Mouse (Mus musculus): Measurements from ENCODE around the gene Cyp4x1.
A peak's percentile ranks its signal among the peaks of the same experiment; 100 is the strongest.
"Not testable (repeated sequence)": the region's sequence is repeated elsewhere in the genome, so short reads cannot be mapped to it uniquely, and the experiment has no call there.

Gene Cyp4x1

GRCm38 (mm10) chr4:115133621-115134295 lies at the start of gene Cyp4x1:
Gene Cyp4x1, minus strand, starts transcription at chr4:115134281.
- DNase-seq: no peak

GRCm38 (mm10) chr4:115176201-115176600 lies 42.1 kb upstream of the Cyp4x1 start:
- not testable (repeated sequence) for DNase-seq

- DNase-seq: no peak
Observed at GRCm38 (mm10) chr4:115174694-115175353, 40.7 kb upstream of the Cyp4x1 start.

DNA sequence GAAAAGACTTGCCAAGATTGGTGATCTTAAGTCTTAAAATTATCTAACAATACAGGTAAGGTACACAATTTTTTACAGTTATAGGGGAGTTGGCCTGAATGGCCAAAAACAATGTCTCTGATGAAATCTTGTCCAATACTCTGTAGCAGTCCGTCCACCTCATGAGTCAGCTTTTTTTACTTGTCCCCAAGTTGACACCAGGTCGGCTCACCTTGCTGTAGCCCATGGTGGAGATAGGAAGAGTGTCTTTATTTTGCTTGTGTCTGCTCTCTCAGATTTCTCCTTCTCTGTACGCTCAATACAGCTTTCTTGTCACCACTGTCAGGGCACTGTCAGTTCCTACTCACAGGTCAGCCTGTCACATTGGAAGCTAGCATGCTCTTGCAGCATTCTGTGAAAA lies 24.9 kb upstream of the Cyp4x1 start:
- not testable (repeated sequence) for DNase-seq

DNA sequence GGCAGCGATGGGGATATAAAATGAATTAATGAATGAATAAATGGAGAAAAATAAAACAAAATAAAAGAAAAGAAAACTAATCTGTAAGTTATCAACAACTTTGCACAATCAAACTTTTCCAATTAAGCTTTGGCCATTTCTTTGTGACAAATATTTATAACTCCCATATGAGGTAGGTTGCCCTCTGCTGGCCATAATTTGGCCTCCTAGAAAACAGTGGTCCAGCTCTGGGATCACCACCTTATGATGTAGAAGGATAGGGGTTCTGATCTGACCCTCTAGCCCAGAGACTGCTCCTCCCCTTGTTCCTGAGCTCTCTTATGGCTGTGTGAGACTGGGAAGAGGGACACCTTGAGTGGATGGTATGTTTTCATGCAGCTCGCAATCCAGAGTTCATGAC lies 20.6 kb upstream of the Cyp4x1 start:
- DNase-seq: no peak

GRCm38 (mm10) chr4:115134296-115134630 lies 182 bp upstream of the Cyp4x1 start:
- DNase-seq: no peak

- DNase-seq: no peak
Observed at GRCm38 (mm10) chr4:115133085-115133484, 996 bp downstream of the Cyp4x1 start.

DNA sequence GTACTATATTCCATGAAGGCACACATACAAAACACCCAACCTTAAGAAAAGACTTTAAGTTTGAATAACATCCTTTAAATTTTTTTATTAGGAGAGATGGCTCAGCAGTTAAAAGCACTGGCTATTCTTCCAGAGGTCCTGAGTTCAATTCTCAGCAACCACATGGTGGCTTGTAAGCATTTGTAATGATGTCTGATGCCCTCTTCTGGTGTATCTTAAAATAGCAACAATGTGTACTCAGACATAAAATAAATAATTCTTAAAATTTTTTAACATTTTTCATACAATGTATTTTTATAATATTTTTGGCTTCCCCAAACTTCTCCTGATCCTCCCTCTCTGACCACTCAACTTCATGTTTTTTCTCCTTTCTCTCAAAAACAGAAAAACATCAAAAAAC lies 9.4 kb downstream of the Cyp4x1 start:
- DNase-seq: no peak

DNA sequence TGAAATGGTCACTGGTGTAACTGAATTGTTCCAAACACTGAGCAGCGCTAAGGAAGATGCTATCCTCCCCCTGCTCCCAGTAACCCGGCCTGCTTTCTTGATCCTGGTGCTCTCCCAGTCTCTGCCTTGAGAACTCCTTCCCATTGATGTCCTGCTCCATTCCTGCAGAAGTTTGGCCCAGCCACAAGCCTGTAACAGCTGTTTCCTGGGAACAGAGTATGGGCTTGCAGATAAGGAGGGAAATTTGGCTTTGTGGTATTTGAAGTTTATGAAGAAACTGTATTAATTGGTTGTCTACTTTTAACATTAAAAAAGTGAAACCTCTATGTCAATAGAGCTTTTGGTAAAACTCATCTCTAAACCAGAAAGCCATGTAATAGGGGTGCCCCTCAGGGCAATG lies 10.6 kb downstream of the Cyp4x1 start:
- DNase-seq: no peak

- DNase-seq: no peak
Observed at GRCm38 (mm10) chr4:115121608-115122007, 12.5 kb downstream of the Cyp4x1 start.

DNA sequence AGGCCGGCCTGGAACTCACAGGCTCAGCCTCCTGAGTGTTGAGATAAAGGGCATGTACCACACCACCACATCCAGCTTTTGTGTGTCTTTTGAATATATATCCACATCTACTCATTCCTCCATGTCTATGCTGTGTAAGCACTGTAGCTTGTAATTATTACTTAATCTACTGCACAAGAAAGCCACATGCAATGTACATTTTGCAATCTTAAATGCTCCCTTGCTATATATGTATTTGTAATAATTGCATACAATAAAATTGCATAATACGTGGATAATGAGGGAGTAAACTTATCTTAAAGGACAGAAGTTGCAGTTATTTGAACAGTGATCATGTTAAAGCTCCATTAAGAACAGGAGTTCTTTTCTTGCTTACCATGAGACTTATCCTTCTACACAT lies 12.9 kb downstream of the Cyp4x1 start:
- no peak for DNase-seq

DNA sequence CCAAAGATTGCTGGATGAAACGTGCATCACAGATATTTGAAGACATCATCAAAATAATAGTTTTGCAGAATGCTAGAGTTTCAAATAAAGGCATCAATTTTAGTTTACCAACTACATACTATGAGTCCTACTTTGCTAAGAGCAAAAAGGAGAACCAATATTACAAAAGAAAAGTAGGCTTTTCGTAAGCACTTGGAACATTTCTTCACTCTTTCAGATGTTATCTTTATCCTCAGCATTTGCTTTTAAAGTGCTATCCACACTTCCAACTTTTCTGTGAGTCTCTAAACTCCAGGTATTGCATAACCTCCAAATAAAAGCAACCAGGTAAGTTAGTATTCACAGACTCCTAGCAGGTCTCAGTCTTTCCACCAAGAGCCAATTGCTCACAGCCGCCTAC lies 14.4 kb downstream of the Cyp4x1 start:
- DNase-seq: no peak

DNA sequence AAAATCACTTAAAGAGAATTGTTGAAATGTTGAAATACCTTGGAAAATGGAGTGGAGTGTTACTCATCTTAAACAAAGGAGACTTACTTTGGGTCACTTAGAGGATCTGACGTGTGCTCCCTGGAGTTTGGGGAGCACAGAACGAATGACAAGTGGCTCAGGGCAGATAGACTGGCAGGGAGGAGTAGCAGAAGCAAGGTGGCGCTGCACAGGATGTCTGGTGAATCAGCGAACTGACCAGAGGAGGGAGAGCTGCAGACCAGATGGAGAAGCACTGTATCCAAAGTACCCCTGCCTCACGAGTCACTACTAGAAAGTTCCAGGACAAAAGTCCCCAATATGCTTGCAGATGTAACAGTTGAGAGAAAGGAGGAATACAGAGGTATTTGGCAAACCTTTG lies 20.8 kb downstream of the Cyp4x1 start:
- no peak for DNase-seq

DNA sequence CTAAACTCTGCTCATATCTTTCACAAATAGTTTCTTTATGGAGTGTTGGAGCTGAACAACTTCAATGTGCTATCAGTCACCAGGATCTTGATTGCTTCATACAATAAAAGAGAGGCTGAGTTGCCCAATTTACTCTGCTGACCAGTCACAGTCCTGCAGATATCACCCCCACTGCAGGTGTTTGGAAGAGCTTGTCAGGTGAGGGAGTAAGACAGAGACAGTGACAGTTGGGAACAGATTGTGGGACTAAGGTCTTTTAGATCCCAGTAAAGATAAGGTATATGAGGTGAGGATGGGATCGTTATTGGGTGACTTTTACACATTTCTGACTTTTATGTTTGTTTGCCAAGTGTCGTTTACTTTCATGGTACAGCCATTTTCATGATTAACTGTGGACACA lies 22.9 kb downstream of the Cyp4x1 start:
- no peak for DNase-seq

DNA sequence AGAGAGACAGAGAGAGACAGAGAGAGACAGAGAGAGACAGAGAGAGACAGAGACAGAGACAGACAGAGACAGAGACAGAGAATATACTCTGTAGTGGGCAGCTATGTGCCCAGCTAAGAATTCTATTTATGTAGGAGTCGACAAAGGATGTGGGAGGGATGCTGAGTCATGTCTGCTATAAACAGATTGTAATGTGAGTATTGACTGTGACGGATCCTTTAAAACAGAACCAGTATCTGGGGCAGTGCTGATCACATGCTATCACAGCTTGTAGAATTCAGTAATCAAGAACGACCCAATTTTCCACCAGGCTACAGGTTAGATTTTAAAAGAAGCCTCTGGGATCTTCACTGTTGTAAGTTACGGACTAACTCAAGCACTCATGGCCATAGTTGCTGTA lies 30.6 kb downstream of the Cyp4x1 start:
- no peak for DNase-seq

- DNase-seq: peak; percentile 76
Observed at GRCm38 (mm10) chr4:115101682-115102081, 32.4 kb downstream of the Cyp4x1 start.

- DNase-seq: peak; percentile 77
Observed at GRCm38 (mm10) chr4:115097146-115097496, 37.0 kb downstream of the Cyp4x1 start.

GRCm38 (mm10) chr4:115096435-115097145 lies 37.5 kb downstream of the Cyp4x1 start:
- DNase-seq: peak; percentile 68

- peak; percentile 97 for DNase-seq
Observed at GRCm38 (mm10) chr4:115095671-115096434, 38.2 kb downstream of the Cyp4x1 start.

GRCm38 (mm10) chr4:115094056-115094455 lies 40.0 kb downstream of the Cyp4x1 start:
- peak; percentile 53 for DNase-seq

DNA sequence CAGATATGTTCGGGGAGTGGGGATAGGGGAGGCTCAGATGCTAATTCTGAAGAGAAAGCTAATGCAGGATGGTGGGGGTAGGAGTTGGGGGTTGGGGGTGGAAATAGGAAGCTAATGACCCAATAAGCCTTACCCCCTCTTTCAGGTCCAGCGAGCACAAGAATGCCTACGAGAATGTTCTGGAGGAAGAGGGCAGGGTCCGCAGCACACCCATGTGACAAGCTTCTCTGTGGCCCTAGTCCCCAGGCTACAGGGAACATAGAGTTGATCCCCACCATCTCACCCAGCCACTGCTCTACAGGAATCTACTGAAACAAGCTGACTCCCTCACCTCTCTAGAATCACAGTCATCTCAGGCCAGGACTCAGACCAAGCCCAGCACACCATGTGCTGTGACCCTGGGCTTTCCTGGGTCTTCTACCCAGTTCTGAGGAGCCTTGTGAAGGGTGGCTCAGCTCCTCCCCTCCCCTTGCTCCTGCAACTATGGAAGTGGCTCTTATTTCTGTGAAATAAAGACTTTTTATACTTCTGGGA lies 40.7 kb downstream of the Cyp4x1 start:
- no peak for DNase-seq

DNA sequence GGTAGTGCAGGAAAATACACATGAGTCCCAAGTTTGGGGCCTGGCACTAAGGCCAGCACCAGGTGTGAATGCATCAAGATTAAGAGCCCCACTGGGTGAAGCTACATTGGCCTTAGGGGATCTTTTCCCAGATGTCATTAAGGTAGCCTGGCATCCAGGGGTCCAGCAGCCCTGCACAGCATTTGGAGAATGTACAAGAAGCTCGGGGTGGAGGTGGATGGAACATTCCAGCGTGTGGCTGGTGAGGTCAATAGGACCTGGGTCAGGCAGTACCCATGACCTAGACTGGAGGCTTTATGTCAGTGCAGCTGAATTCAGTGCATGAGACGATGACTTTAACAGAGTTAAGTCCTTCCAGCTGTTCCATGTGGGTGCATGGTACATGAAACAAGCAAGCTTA lies 42.3 kb downstream of the Cyp4x1 start:
- no peak for DNase-seq

- DNase-seq: peak; percentile 75
Observed at GRCm38 (mm10) chr4:115090592-115090991, 43.5 kb downstream of the Cyp4x1 start.

Data from liver (tissue).